Mouse (Mus musculus): ENCODE data around the gene Pafah2. TPM values are rescaled to one million over a fixed set of nuclear protein-coding genes. Genes with fewer than 3 reads are reported as not detected.

Pafah2 gene
- total and polyA plus RNA-seq, 2 experiments from 2014 or later = 7.2 to 16.3 TPM

DNA sequence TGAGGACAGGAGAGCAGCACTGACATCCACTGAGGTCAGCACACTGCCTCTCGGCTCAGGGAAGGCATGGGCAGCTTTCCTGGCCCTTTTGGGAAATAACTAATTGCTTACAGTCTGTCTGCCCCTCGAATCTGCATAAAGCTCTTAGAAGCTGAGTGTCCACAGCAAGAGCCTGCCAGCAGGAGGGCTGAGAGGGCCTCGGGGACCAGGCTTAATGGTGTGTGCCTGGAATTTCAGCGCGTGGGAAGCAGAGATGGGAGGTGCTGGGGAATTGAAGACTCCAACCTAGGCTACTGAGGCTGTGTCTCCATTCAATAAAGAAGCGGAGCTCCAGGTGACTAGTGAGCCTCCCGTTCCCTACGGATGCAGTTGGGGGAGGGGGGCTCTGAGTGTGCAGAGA lies 78.1 kb downstream of the Pafah2 start:
- DNase-seq (ENCODE audit: low spot score) = no peak
- H3K36me3 ChIP-seq (replicated peaks; ENCODE audit: control insufficient read depth, insufficient read depth, low read length) = peaks cover 50% of the 10 kb centered on the region
- H3K9ac ChIP-seq (replicated peaks; ENCODE audit: low read depth, low read length) = no peak overlapping the region
- TF ChIP-seq EP300 (IDR thresholded peaks at IDR 0.05; ENCODE audit: low read depth) = no peak
- TF ChIP-seq CTCF (IDR thresholded peaks at IDR 0.05; ENCODE audit: low read depth) = no peak
- no peak overlapping the region for H3K4me2 ChIP-seq (ENCODE audit: low read depth, low read length)
- 0 out of 2 replicates have a peak, but pooled peaks cover 7% of the 10 kb centered on the region for H3K4me1 ChIP-seq (ENCODE audit: control insufficient read depth, insufficient read depth)
- no peak for ATAC-seq (ENCODE audit: insufficient read depth, low read depth)
- no peak overlapping the region for H3K4me3 ChIP-seq (ENCODE audit: low read depth, low read length)
- H3K9me3 ChIP-seq (replicated peaks; ENCODE audit: control insufficient read depth, low read length) = no peaks in the 10 kb centered on the region
- WGBS = 71% methylated on average over 8 of the region's 8 CpGs
- no peak overlapping the region for H3K27ac ChIP-seq (ENCODE audit: low read depth)
- H3K27me3 ChIP-seq (ENCODE audit: control insufficient read depth, insufficient read depth, low read length) = no peaks in the 10 kb centered on the region

DNA sequence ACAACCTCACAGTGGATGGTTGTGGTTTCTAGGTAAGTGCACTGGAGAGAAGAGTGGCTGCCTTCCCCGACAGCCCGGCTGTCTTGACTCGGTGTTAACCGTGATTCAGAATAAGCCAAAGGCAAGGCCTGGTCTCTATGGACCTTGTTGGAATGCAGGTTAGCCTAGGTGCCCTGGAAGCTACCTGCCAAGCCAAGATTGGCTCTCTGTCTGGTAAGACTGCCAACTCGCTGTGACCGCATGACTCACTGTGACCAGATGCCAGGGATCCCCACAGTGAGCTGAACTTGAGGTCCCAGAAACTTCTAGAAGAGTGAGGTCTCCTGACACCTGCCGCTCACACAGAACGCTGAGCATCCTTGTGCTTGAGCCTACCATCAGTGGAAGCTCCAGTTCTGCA lies 80.8 kb downstream of the Pafah2 start:
- Histone ChIP-seq H3K36me3 (replicated peaks; ENCODE audit: control insufficient read depth, insufficient read depth, low read length) (peaks cover 37% of the 10 kb centered on the region), H3K4me1 (ENCODE audit: control insufficient read depth, insufficient read depth) (no peaks in the 10 kb centered on the region), H3K27ac (ENCODE audit: low read depth) (no peak overlapping the region), H3K27me3 (ENCODE audit: control insufficient read depth, insufficient read depth, low read length) (no peaks in the 10 kb centered on the region), H3K9ac (replicated peaks; ENCODE audit: low read depth, low read length) (no peak overlapping the region), H3K4me2 (ENCODE audit: low read depth, low read length) (no peak overlapping the region), H3K9me3 (replicated peaks; ENCODE audit: control insufficient read depth, low read length) (no peaks in the 10 kb centered on the region), H3K4me3 (ENCODE audit: low read depth, low read length) (no peak overlapping the region)
- ATAC-seq (ENCODE audit: insufficient read depth, low read depth) (no peak), DNase-seq (ENCODE audit: low spot score) (no peak)
- TF ChIP-seq EP300 (IDR thresholded peaks at IDR 0.05; ENCODE audit: low read depth) (no peak), CTCF (IDR thresholded peaks at IDR 0.05; ENCODE audit: low read depth) (no peak)
- WGBS = 88% methylated on average over 8 of the region's 8 CpGs

Small RNAs within 50 kb of the gene (microRNA-seq; reads per million reads assigned to microRNA genes)
- 0.54 reads per million for gene Gm23634

Other genes starting within 250 kb of the Pafah2 start
- gene Cep85, start 209.2 kb upstream of the Pafah2 start, total RNA-seq (2014; rRNA removed; ENCODE audit: low replicate concordance) = 24.2 and 30.6 TPM in 2 replicates
- gene Cep85, start 209.2 kb upstream of the Pafah2 start, polyA plus RNA-seq (2015; fragmentation: Nextera tagmentation; extraction: Ambion mirVana) = 27.4 and 29.7 TPM in 2 replicates
- not detected in 2 replicates for gene Gm7534, start 193.3 kb upstream of the Pafah2 start, total RNA-seq (2014; rRNA removed; ENCODE audit: low replicate concordance)
- gene Gm7534, start 193.3 kb upstream of the Pafah2 start, polyA plus RNA-seq (2015; fragmentation: Nextera tagmentation; extraction: Ambion mirVana) = not detected in 2 replicates
- not detected in 2 replicates for gene Catsper4, start 168.9 kb upstream of the Pafah2 start, total RNA-seq (2014; rRNA removed; ENCODE audit: low replicate concordance)
- gene Catsper4, start 168.9 kb upstream of the Pafah2 start, polyA plus RNA-seq (2015; fragmentation: Nextera tagmentation; extraction: Ambion mirVana) = not detected in 2 replicates
- gene Cnksr1, start 157.9 kb upstream of the Pafah2 start, total RNA-seq (2014; rRNA removed; ENCODE audit: low replicate concordance) = 0.69 and 5.1 TPM in 2 replicates
- 0.66 and 0.77 TPM in 2 replicates for gene Cnksr1, start 157.9 kb upstream of the Pafah2 start, polyA plus RNA-seq (2015; fragmentation: Nextera tagmentation; extraction: Ambion mirVana)
- gene E130218I03Rik, start 152.7 kb upstream of the Pafah2 start, total RNA-seq (2014; rRNA removed; ENCODE audit: low replicate concordance) = not detected in 2 replicates
- gene E130218I03Rik, start 152.7 kb upstream of the Pafah2 start, polyA plus RNA-seq (2015; fragmentation: Nextera tagmentation; extraction: Ambion mirVana) = 0.16 and 0.20 TPM in 2 replicates
- 4.0 and 4.2 TPM in 2 replicates for gene Zfp593, start 150.7 kb upstream of the Pafah2 start, total RNA-seq (2014; rRNA removed; ENCODE audit: low replicate concordance)
- gene Zfp593, start 150.7 kb upstream of the Pafah2 start, polyA plus RNA-seq (2015; fragmentation: Nextera tagmentation; extraction: Ambion mirVana) = 5.4 and 6.0 TPM in 2 replicates
- not detected in 2 replicates for gene Gm30191, start 149.4 kb upstream of the Pafah2 start, total RNA-seq (2014; rRNA removed; ENCODE audit: low replicate concordance)
- gene Gm30191, start 149.4 kb upstream of the Pafah2 start, polyA plus RNA-seq (2015; fragmentation: Nextera tagmentation; extraction: Ambion mirVana) = not detected in 2 replicates
- gene Grrp1, start 142.2 kb upstream of the Pafah2 start, total RNA-seq (2014; rRNA removed; ENCODE audit: low replicate concordance) = 18.4 and 26.1 TPM in 2 replicates
- gene Grrp1, start 142.2 kb upstream of the Pafah2 start, polyA plus RNA-seq (2015; fragmentation: Nextera tagmentation; extraction: Ambion mirVana) = 6.0 and 6.5 TPM in 2 replicates
- gene Pdik1l, start 108.4 kb upstream of the Pafah2 start, total RNA-seq (2014; rRNA removed; ENCODE audit: low replicate concordance) = 6.6 and 31.0 TPM in 2 replicates
- gene Pdik1l, start 108.4 kb upstream of the Pafah2 start, polyA plus RNA-seq (2015; fragmentation: Nextera tagmentation; extraction: Ambion mirVana) = 7.7 and 9.4 TPM in 2 replicates
- gene Trim63, start 81.2 kb upstream of the Pafah2 start, total RNA-seq (2014; rRNA removed; ENCODE audit: low replicate concordance) = 168 and 170 TPM in 2 replicates
- 248 and 281 TPM in 2 replicates for gene Trim63, start 81.2 kb upstream of the Pafah2 start, polyA plus RNA-seq (2015; fragmentation: Nextera tagmentation; extraction: Ambion mirVana)
- 0.38 TPM in 1 of 2 replicates, not detected in the other for gene Slc30a2, start 53.1 kb upstream of the Pafah2 start, total RNA-seq (2014; rRNA removed; ENCODE audit: low replicate concordance)
- gene Slc30a2, start 53.1 kb upstream of the Pafah2 start, polyA plus RNA-seq (2015; fragmentation: Nextera tagmentation; extraction: Ambion mirVana) = 0.16 and 0.33 TPM in 2 replicates
- gene Extl1, start 12.5 kb upstream of the Pafah2 start, total RNA-seq (2014; rRNA removed; ENCODE audit: low replicate concordance) = 3.1 and 11.5 TPM in 2 replicates
- gene Extl1, start 12.5 kb upstream of the Pafah2 start, polyA plus RNA-seq (2015; fragmentation: Nextera tagmentation; extraction: Ambion mirVana) = 2.9 and 3.4 TPM in 2 replicates
- gene Stmn1, start 72.0 kb downstream of the Pafah2 start, total RNA-seq (2014; rRNA removed; ENCODE audit: low replicate concordance) = 149 and 227 TPM in 2 replicates
- 372 and 387 TPM in 2 replicates for gene Stmn1, start 72.0 kb downstream of the Pafah2 start, polyA plus RNA-seq (2015; fragmentation: Nextera tagmentation; extraction: Ambion mirVana)
- gene Paqr7, start 100.4 kb downstream of the Pafah2 start, total RNA-seq (2014; rRNA removed; ENCODE audit: low replicate concordance) = 13.1 and 25.4 TPM in 2 replicates
- 15.4 and 18.7 TPM in 2 replicates for gene Paqr7, start 100.4 kb downstream of the Pafah2 start, polyA plus RNA-seq (2015; fragmentation: Nextera tagmentation; extraction: Ambion mirVana)
- 2.7 and 3.1 TPM in 2 replicates for gene Aunip, start 114.7 kb downstream of the Pafah2 start, total RNA-seq (2014; rRNA removed; ENCODE audit: low replicate concordance)
- 1.8 and 2.5 TPM in 2 replicates for gene Aunip, start 114.7 kb downstream of the Pafah2 start, polyA plus RNA-seq (2015; fragmentation: Nextera tagmentation; extraction: Ambion mirVana)
- gene Mtfr1l, start 139.1 kb downstream of the Pafah2 start, total RNA-seq (2014; rRNA removed; ENCODE audit: low replicate concordance) = 145 and 159 TPM in 2 replicates
- gene Mtfr1l, start 139.1 kb downstream of the Pafah2 start, polyA plus RNA-seq (2015; fragmentation: Nextera tagmentation; extraction: Ambion mirVana) = 191 and 207 TPM in 2 replicates
- gene Selenon, start 155.8 kb downstream of the Pafah2 start, total RNA-seq (2014; rRNA removed; ENCODE audit: low replicate concordance) = 18.2 and 30.5 TPM in 2 replicates
- 6.8 and 7.2 TPM in 2 replicates for gene Selenon, start 155.8 kb downstream of the Pafah2 start, polyA plus RNA-seq (2015; fragmentation: Nextera tagmentation; extraction: Ambion mirVana)